In genomic region chr10:80656130-80656862, GRCm38 (mm10) we compare ENCODE assay signal across 8 mouse cellular contexts. TPM values are rescaled to one million over a fixed set of nuclear protein-coding genes. Genes with fewer than 3 reads are reported as not detected.
DNase-seq lines count a peak whose midpoint lies in the region; ATAC-seq lines count a peak whose summit lies in the region.

No protein-coding gene starts in this region.

- H3K36me3 ChIP-seq in heart, embryonic 14.5 days (ENCODE audit: control insufficient read depth, insufficient read depth, low read length): peaks cover 6% of the 10 kb centered on the region; the same call in 1 of the 2 replicates
- H3K36me3 ChIP-seq in liver, embryonic 13.5 days: no peaks in the 10 kb centered on the region
- H3K36me3 ChIP-seq in stomach, embryonic 16.5 days (ENCODE audit: control insufficient read depth, insufficient read depth, low read length): no peaks in the 10 kb centered on the region

- peak overlapping the region; percentile 71 for H3K4me3 ChIP-seq in brown adipose tissue, adult 24 weeks (ENCODE audit: insufficient read depth, low read depth, low read length)
- H3K4me3 ChIP-seq in heart, embryonic 14.5 days (ENCODE audit: control insufficient read depth in 1 of 2, insufficient read depth in 1 of 2, low read depth in 1 of 2, low read length in 2 of 2): peak overlapping the region; percentile 71 to 93
- H3K4me3 ChIP-seq in liver, embryonic 13.5 days (replicated peaks): peak overlapping the region; percentile 87
- peak overlapping the region; percentile 71 for H3K4me3 ChIP-seq in stomach, embryonic 16.5 days (replicated peaks; ENCODE audit: low read length)

- H3K9ac ChIP-seq in heart, embryonic 14.5 days (ENCODE audit: low read length): peak overlapping the region; percentile 94
- H3K9ac ChIP-seq in liver, embryonic 13.5 days: peak overlapping the region; percentile 95
- peak overlapping the region; percentile 88 for H3K9ac ChIP-seq in stomach, embryonic 16.5 days (ENCODE audit: low read length)

- peaks cover 7% of the 10 kb centered on the region for H3K4me1 ChIP-seq in brown adipose tissue, adult 24 weeks (ENCODE audit: control insufficient read depth, insufficient read depth, insufficient read length, low read length)
- peaks cover 12 to 25% of the 10 kb centered on the region in 2 experiments for H3K4me1 ChIP-seq in heart, embryonic 14.5 days (ENCODE audit: control insufficient read depth in 2 of 2, insufficient read depth in 2 of 2, low read length in 2 of 2)
- peaks cover 59% of the 10 kb centered on the region for H3K4me1 ChIP-seq in liver, embryonic 13.5 days (replicated peaks)
- H3K4me1 ChIP-seq in stomach, embryonic 16.5 days (ENCODE audit: control insufficient read depth, insufficient read depth, low read length): peaks cover 21% of the 10 kb centered on the region

- H3K27ac ChIP-seq in brown adipose tissue, adult 24 weeks (replicated peaks; ENCODE audit: low read depth, low read length): peak overlapping the region; percentile 59
- H3K27ac ChIP-seq in heart, embryonic 14.5 days (replicated peaks in 1 of 2; ENCODE audit: control insufficient read depth in 1 of 2, insufficient read depth in 1 of 2, low read depth in 2 of 2, low read length in 2 of 2): peak overlapping the region; percentile 82
- H3K27ac ChIP-seq in liver, embryonic 13.5 days: peak overlapping the region; percentile 88
- H3K27ac ChIP-seq in stomach, embryonic 16.5 days (ENCODE audit: low read length): peak overlapping the region; percentile 96

- H3K4me2 ChIP-seq in heart, embryonic 14.5 days (ENCODE audit: low read length): peak overlapping the region; percentile 77
- H3K4me2 ChIP-seq in liver, embryonic 13.5 days: peak overlapping the region; percentile 93
- H3K4me2 ChIP-seq in stomach, embryonic 16.5 days (ENCODE audit: low read depth, low read length): peak overlapping the region; percentile 92

- no peaks in the 10 kb centered on the region for H3K27me3 ChIP-seq in heart, embryonic 14.5 days (ENCODE audit: control insufficient read depth, insufficient read depth, low read length)
- H3K27me3 ChIP-seq in liver, embryonic 13.5 days: no peaks in the 10 kb centered on the region
- no peaks in the 10 kb centered on the region for H3K27me3 ChIP-seq in stomach, embryonic 16.5 days (ENCODE audit: control insufficient read depth, insufficient read depth, low read length)

- under 1% methylated on average over 69 of the region's 72 CpGs for WGBS in heart, embryonic 14.5 days
- WGBS in liver, embryonic 13.5 days (ENCODE audit: insufficient replicate concordance): under 1% methylated on average over 67 of the region's 72 CpGs
- WGBS in stomach, embryonic 16.5 days: under 1% methylated on average over 71 of the region's 72 CpGs

- peak; percentile 84 for ATAC-seq in heart, embryonic 14.5 days (ENCODE audit: insufficient number of reproducible peaks, insufficient read depth, low FRiP score, low read depth)
- peak; percentile 66 for ATAC-seq in liver, embryonic 13.5 days (ENCODE audit: low read depth)
- peak; percentile 92 for ATAC-seq in stomach, embryonic 16.5 days (ENCODE audit: insufficient read depth, low FRiP score)

- H3K9me3 ChIP-seq in heart, embryonic 14.5 days (ENCODE audit: control insufficient read depth, low read length): no peaks in the 10 kb centered on the region
- no peaks in the 10 kb centered on the region for H3K9me3 ChIP-seq in liver, embryonic 13.5 days (replicated peaks)
- no peaks in the 10 kb centered on the region for H3K9me3 ChIP-seq in stomach, embryonic 16.5 days (replicated peaks; ENCODE audit: control insufficient read depth, low read length)

- peak; percentile 97 for DNase-seq in CD4-positive, CD25-positive, alpha-beta regulatory T cell, adult 2 months (ENCODE audit: low read depth, low spot score)
- peak; percentile 88 for DNase-seq in fat pad, adult 2 months (ENCODE audit: extremely low read depth, low read depth, low spot score)
- DNase-seq in kidney, postnatal 14 days: peak; percentile 98
- DNase-seq in liver, embryonic 13.5 days: peak; percentile 93
- DNase-seq in neural tube, embryonic 10.5 days (ENCODE audit: extremely low spot score, low spot score): peak; percentile 99

RNA-seq across cellular contexts. Expression of gene Btbd2, which starts 0.6 kb away (rescaled TPM):
- 20.6 and 33.9 TPM in 2 replicates for polyA plus RNA-seq in brown adipose tissue, adult 24 weeks (2012; ENCODE audit: insufficient read depth, insufficient read length, missing spikeins)
- polyA plus RNA-seq in heart, embryonic 14.5 days (2014; fragmentation: Nextera tagmentation; extraction: Ambion mirVana): 49.4 and 53.8 TPM in 2 replicates
- polyA plus RNA-seq in liver, embryonic 13.5 days (2015; fragmentation: Nextera tagmentation; extraction: Ambion mirVana): 11.5 and 12.7 TPM in 2 replicates
- 11.5 and 12.7 TPM in 2 replicates for polyA plus RNA-seq in stomach, embryonic 16.5 days (2015; fragmentation: Nextera tagmentation; extraction: Ambion mirVana)

RNA-seq across cellular contexts. Expression of gene Mknk2, which starts 21.6 kb away (rescaled TPM):
- polyA plus RNA-seq in brown adipose tissue, adult 24 weeks (2012; ENCODE audit: insufficient read depth, insufficient read length, missing spikeins): 313 and 519 TPM in 2 replicates
- 69.5 and 82.7 TPM in 2 replicates for polyA plus RNA-seq in heart, embryonic 14.5 days (2014; fragmentation: Nextera tagmentation; extraction: Ambion mirVana)
- polyA plus RNA-seq in liver, embryonic 13.5 days (2015; fragmentation: Nextera tagmentation; extraction: Ambion mirVana): 71.4 and 73.8 TPM in 2 replicates
- 42.8 and 45.1 TPM in 2 replicates for polyA plus RNA-seq in stomach, embryonic 16.5 days (2015; fragmentation: Nextera tagmentation; extraction: Ambion mirVana)

RNA-seq across cellular contexts. Expression of gene Csnk1g2, which starts 33.7 kb away (rescaled TPM):
- 50.9 and 67.7 TPM in 2 replicates for polyA plus RNA-seq in brown adipose tissue, adult 24 weeks (2012; ENCODE audit: insufficient read depth, insufficient read length, missing spikeins)
- polyA plus RNA-seq in heart, embryonic 14.5 days (2014; fragmentation: Nextera tagmentation; extraction: Ambion mirVana): 64.8 and 65.0 TPM in 2 replicates
- 46.0 and 51.1 TPM in 2 replicates for polyA plus RNA-seq in liver, embryonic 13.5 days (2015; fragmentation: Nextera tagmentation; extraction: Ambion mirVana)
- polyA plus RNA-seq in stomach, embryonic 16.5 days (2015; fragmentation: Nextera tagmentation; extraction: Ambion mirVana): 18.1 TPM in 2 replicates

RNA-seq across cellular contexts. Expression of gene Mob3a, which starts 45.5 kb away (rescaled TPM):
- polyA plus RNA-seq in brown adipose tissue, adult 24 weeks (2012; ENCODE audit: insufficient read depth, insufficient read length, missing spikeins): 5.2 and 12.0 TPM in 2 replicates
- polyA plus RNA-seq in heart, embryonic 14.5 days (2014; fragmentation: Nextera tagmentation; extraction: Ambion mirVana): 19.1 and 22.3 TPM in 2 replicates
- 31.6 and 38.5 TPM in 2 replicates for polyA plus RNA-seq in liver, embryonic 13.5 days (2015; fragmentation: Nextera tagmentation; extraction: Ambion mirVana)
- polyA plus RNA-seq in stomach, embryonic 16.5 days (2015; fragmentation: Nextera tagmentation; extraction: Ambion mirVana): 51.6 and 57.5 TPM in 2 replicates

RNA-seq across cellular contexts. Expression of gene Izumo4, which starts 45.7 kb away (rescaled TPM):
- polyA plus RNA-seq in brown adipose tissue, adult 24 weeks (2012; ENCODE audit: insufficient read depth, insufficient read length, missing spikeins): 2.5 and 5.0 TPM in 2 replicates
- 3.5 and 7.0 TPM in 2 replicates for polyA plus RNA-seq in heart, embryonic 14.5 days (2014; fragmentation: Nextera tagmentation; extraction: Ambion mirVana)
- polyA plus RNA-seq in liver, embryonic 13.5 days (2015; fragmentation: Nextera tagmentation; extraction: Ambion mirVana): 6.1 and 7.5 TPM in 2 replicates
- 25.5 and 28.7 TPM in 2 replicates for polyA plus RNA-seq in stomach, embryonic 16.5 days (2015; fragmentation: Nextera tagmentation; extraction: Ambion mirVana)

Comparison
In these comparisons a context has a peak if more than half of its experiments do, and no peak if none do; other contexts are left out.
1. Peak in every context shown above with its lines: DNase-seq, ATAC-seq, H3K4me3 ChIP-seq and H3K27ac ChIP-seq.